Mouse (Mus musculus) adrenal gland, postnatal 4 days (tissue): ENCODE measurements around the gene Slc35f6. TPM values are rescaled to one million over a fixed set of nuclear protein-coding genes. Genes with fewer than 3 reads are reported as not detected.
"Not testable (repeated sequence)": the region's sequence is repeated elsewhere in the genome, so short reads cannot be mapped to it uniquely, and the experiment has no call there.

Experiments
- DNase-seq, 2 experiments: peaks; one replicate each; pipeline ENCODE4 v3.0.0; 2021 to 2022; ENCODE audit warnings: low spot score in 2 of 2, mixed read lengths in 2 of 2
- total RNA-seq, 2 experiments: library from RNA; stranded (reverse); gene quantifications; 2 replicates each; pipeline ENCODE4 v1.2.3; 2021

Slc35f6 gene
- total RNA-seq, 2 experiments from 2014 or later = 33.5 to 33.7 TPM

GRCm38 (mm10) chr5:30655042-30655441 lies 7.3 kb downstream of the Slc35f6 start:
- DNase-seq = no peak

GRCm38 (mm10) chr5:30655526-30656195 lies 7.9 kb downstream of the Slc35f6 start:
- DNase-seq = no peak

- no peak for DNase-seq
Measured at GRCm38 (mm10) chr5:30659042-30659441, 11.3 kb downstream of the Slc35f6 start.

GRCm38 (mm10) chr5:30660278-30660677 lies 12.5 kb downstream of the Slc35f6 start:
- no peak for DNase-seq

GRCm38 (mm10) chr5:30660813-30661212 lies 13.1 kb downstream of the Slc35f6 start:
- DNase-seq = no peak

DNA sequence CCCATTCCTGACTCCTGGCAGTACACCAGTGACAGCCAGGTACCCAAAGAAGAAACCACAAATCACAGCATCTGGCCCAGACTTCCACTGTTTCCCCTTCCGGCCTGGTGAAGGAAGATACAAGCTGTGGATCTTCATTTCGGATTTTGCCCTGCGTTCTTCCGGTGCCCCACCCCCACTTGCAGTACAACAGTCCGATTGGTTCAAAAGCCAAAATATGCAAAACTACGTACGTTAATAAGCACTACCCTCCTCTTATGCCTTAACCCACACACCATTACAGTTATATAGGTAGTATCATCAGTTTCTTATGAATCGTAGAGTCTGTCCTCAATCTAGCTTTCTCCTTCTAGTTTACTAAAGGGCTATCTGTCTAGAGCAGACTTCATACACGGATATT lies 17.6 kb downstream of the Slc35f6 start:
- DNase-seq = no peak

GRCm38 (mm10) chr5:30665968-30666367 lies 18.2 kb downstream of the Slc35f6 start:
- no peak for DNase-seq

DNA sequence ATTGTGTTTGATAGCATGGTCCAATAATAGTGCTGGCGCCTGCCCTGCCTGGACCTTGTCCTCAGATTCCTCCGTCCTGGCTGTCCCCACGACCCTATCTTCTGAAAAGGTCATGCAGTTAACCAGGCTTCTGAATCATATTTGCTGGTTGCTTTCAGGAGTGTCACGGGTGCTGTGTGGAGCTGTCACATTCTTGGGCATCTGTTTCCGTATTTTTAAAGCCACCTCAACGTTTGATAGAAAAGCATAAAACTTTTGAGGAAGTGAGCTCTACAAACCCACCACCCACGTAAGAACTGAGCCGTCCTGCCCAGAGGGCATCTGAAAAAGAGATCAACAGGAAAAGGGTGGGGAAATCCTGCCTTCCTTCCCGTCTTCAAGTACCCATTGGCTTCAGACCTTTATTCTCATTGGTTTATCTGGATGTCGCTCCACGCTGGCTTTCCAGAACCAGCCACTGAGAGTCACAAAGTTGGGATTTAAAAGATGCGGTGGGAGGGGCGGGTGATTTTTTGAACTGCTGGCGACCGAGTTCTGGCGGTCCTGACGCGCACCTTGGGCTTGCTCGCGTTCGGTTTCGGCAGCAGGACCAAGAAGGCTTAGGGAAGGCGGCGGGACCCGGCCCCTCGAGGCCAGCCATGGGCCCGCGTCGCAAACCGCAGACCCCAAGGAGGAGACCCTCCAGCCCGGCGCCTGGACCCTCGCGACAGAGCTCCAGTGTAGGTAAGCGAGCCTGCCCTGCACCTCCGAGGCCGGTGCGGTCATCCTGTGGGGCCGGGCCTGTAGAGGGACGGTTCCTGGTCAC lies 18.9 kb downstream of the Slc35f6 start, which contains the start of gene Cenpa:
Cenpa (plus strand) TSS at position 387 of the 805 bp plus-strand sequence.
- DNase-seq = peak; percentile 43 to 76

DNA sequence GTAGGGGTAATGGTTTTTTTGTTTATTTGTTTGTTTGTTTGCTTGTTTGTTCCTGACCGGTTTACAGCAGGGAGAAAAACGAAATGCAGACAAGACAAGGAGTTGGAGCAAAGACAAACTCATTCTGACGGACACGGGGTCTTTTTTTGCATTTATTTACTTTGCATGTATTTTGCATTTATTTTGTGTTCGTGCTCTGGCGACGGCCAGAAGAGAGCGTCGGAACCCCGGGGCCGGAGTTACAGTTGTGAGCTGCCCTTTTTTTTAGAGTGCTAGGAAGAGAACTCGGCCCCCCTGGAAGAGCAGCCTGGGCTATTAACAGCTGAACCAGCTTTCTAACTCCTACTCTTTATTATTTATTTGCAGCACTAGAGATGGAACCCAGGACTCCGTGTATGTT lies 19.5 kb downstream of the Slc35f6 start:
- no peak for DNase-seq

DNA sequence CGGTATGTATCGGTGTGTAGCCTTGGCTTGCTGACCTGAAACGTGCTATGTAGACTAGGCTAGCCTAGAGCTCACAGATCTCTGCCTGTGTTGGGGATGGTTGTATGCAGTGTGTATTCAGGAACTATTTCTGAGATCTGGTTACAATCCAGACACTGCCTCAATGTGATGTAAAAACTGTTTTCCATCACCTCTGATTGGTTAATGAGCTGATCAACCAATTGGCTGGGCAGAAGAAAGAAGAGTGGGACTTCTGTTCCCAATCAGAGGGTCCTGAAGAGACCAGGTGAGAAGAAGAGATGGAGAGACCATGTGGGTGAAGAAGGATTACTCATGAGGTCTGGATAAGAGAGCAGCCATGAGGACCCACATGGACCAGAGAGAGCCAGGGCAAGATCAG lies 20.0 kb downstream of the Slc35f6 start:
- no peak for DNase-seq

- DNase-seq = no peak
Measured at GRCm38 (mm10) chr5:30668637-30669495, 21.1 kb downstream of the Slc35f6 start.

GRCm38 (mm10) chr5:30669496-30669830 lies 21.7 kb downstream of the Slc35f6 start:
- DNase-seq = no peak

GRCm38 (mm10) chr5:30670091-30670490 lies 22.4 kb downstream of the Slc35f6 start:
- no peak for DNase-seq

DNA sequence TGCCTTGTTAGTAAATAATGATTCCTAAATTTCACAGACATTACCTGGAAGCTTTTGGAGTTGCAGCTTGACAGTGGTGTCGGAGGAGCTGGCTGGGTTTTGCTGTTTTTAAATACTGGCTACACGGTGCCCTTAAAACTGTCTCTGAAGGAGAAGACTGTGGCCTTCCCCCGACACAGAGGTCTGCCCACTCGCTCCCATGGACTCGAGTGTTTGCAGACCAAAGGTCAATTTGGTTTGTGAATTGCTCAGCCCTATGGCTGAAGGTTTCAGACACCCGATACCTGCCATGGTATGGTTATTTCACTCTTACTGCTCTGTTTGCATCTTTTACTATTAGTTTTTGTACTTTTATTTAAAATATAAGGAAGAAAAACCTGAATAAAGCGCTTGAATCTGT lies 26.3 kb downstream of the Slc35f6 start:
- DNase-seq = no peak

DNA sequence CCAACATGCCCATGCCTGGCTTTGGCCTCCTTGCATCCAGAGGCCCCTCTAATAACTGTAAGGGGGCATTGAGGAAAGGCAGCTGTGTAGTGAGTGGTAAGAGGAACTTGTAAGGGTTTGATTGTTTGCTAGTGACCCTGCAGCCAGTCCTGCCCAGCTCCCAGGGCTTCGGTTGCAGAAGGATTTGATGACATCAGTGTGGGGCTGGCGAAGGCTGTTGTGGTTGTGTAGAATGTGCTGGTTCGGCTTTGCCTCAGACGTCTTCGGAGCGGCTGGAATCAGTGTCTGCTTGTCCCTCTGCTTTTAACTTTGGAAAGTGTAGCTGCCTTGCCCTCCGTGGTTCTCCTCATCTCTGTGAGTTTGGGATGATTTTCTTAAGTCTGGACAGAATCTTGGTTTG lies 29.1 kb downstream of the Slc35f6 start:
- DNase-seq = no peak

GRCm38 (mm10) chr5:30678069-30678468 lies 30.3 kb downstream of the Slc35f6 start:
- DNase-seq = not testable (repeated sequence)

- no peak for DNase-seq
Measured at GRCm38 (mm10) chr5:30678722-30679296, 31.1 kb downstream of the Slc35f6 start.

DNA sequence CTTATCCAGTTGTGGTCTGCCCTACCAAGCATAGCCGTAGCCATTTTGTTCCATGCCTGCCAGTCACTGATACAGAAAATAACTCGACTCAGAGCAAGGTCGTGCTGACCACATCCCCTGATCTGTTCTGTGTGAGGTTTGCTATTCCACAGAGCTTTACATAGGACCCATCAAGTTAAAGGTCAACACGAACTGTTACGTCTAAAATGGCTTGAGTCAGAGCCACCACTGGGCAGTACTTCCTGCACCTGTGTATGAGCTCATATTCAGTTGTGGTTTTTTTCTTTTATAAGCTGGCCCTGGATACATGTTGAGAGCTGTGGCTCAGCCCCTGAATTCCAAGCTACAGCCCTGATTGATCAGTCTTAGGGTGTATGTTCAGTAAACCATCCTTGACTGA lies 31.9 kb downstream of the Slc35f6 start:
- no peak for DNase-seq

DNA sequence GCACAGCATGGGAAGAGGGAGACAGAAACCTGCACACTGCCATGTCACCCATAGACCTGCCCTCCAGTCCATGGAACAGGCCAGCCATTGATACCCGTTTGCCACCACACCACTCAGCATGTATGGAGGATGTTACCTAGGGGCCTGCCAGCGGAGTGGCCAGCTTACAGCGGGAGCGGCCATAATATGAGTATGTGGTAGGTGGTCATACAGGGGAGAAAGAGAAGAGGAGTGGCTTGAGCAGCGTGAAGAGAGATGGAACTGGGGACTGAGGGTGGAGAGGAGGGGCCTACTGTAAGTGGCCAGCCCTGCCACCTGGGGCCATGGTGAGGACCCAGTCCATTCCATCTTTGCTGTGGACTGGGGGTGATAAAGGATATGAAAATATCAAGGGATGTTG lies 34.2 kb downstream of the Slc35f6 start:
- DNase-seq = no peak

- DNase-seq = no peak
Measured at GRCm38 (mm10) chr5:30682967-30683600, 35.4 kb downstream of the Slc35f6 start.

- no peak for DNase-seq
Measured at GRCm38 (mm10) chr5:30683993-30684392, 36.3 kb downstream of the Slc35f6 start.
